Mouse (Mus musculus) intestine, embryonic 14.5 days (tissue): ENCODE results near the gene Mettl23. TPM values are rescaled to one million over a fixed set of nuclear protein-coding genes. Genes with fewer than 3 reads are reported as not detected.

Experiments used
- ATAC-seq: fragments of 200-750 bp; cut with Nextera tagmentation; replicated peaks from 2 replicates; pipeline ENCODE4 v1.8.0; 2017; ENCODE audit warnings: low read depth, moderate number of reproducible peaks, moderate TSS enrichment, moderate library complexity; ENCODE audit not compliant: low FRiP score, low TSS enrichment
- DNase-seq: peaks from one replicate; pipeline ENCODE4 v3.0.0-alpha.2; 2018; ENCODE audit warnings: low spot score
- H3K27ac ChIP-seq: fragments of 300-500 bp; sonication (generic); 2 replicates; pipeline ENCODE4 v1.5.1; 2014; ENCODE audit warnings: low read depth, mild to moderate bottlenecking, control low read depth
- H3K27me3 ChIP-seq: fragments of 300-500 bp; sonication (generic); replicated peaks from 2 replicates; pipeline ENCODE4 v1.6.1; 2014; ENCODE audit warnings: low read length, control low read depth; ENCODE audit not compliant: control insufficient read depth, insufficient read depth
- H3K36me3 ChIP-seq: fragments of 300-500 bp; sonication (generic); 2 replicates; pipeline ENCODE4 v1.6.1; 2014; ENCODE audit warnings: low read length, control low read depth; ENCODE audit not compliant: control insufficient read depth, insufficient read depth
- H3K4me1 ChIP-seq: fragments of 300-500 bp; sonication (generic); replicated peaks from 2 replicates; pipeline ENCODE4 v1.6.1; 2014; ENCODE audit warnings: low read length, control low read depth, mixed read lengths; ENCODE audit not compliant: control insufficient read depth, insufficient read depth
- H3K4me2 ChIP-seq: fragments of 300-500 bp; sonication (generic); 2 replicates; pipeline ENCODE4 v1.6.1; 2014; ENCODE audit warnings: low read length
- H3K4me3 ChIP-seq: fragments of 300-500 bp; sonication (generic); 2 replicates; pipeline ENCODE4 v1.5.1; 2014; ENCODE audit warnings: low read depth, low read length, control low read depth, mixed read lengths
- H3K9ac ChIP-seq: fragments of 300-500 bp; sonication (generic); 2 replicates; pipeline ENCODE4 v1.6.1; 2014; ENCODE audit warnings: mild to moderate bottlenecking, low read length
- H3K9me3 ChIP-seq: fragments of 300-500 bp; sonication (generic); 2 replicates; pipeline ENCODE4 v1.6.1; 2016; ENCODE audit warnings: low read length, control low read depth; ENCODE audit not compliant: control insufficient read depth
- WGBS: fragments of 180-500 bp; shearing (Covaris S2); extraction: QIAGEN DNeasy Blood & Tissue Kit; methylation state at CpG from one replicate; pipeline ENCODE4 v1.1.7; 2014; 5-methylcytosine and 5-hydroxymethylcytosine counted together
- polyA plus RNA-seq: library from polyadenylated mRNA; unstranded; fragments of >200 nt; fragmentation: Nextera tagmentation; extraction: Ambion mirVana; gene quantifications from 2 replicates; pipeline ENCODE4 v1.2.1, GENCODE M21; 2014

The Mettl23 gene
- polyA plus RNA-seq, 1 experiment from 2014 or later = 70.3 TPM

DNA sequence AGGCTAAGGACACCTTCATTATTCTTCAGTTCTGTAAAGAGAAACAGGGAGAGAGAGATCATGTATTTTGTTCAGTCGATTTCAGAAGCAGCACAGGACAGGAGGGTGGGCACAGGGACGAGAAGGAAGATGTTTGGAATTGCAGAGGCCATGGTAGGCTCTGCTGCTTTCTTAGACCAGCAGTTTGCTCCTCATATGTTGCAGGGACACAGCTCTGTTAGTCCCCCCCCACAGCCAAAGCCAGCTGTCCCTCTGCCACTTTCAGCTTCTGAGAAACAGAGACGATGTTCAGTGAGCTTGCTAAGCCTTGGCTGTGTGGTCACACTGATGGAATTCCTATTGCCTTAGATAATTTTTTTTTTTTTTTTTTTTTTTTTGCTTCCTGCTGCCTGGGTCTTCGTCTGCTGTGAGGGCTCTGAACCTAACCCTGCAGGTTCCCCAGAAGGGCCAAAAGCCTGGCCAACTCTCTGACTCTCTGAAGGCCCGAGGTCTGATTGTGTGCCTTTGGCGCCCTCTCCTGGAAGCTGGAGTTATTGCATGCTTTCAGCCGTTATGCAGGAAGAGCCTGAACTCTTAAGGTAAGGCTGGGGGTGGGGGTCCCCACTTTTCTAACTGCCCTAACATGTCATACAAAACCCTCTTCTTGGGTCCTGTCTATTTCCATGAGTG lies 35.0 kb upstream of the Mettl23 start:
- Histone ChIP-seq H3K4me1 (peaks cover 28% of the 10 kb centered on the region), H3K27me3 (no peaks in the 10 kb centered on the region), H3K9ac (no peak overlapping the region), H3K36me3 (0 out of 2 replicates have a peak, but pooled peaks cover 5% of the 10 kb centered on the region), H3K9me3 (no peaks in the 10 kb centered on the region), H3K4me3 (no peak overlapping the region), H3K4me2 (no peak overlapping the region), H3K27ac (peak overlapping the region; percentile 59)
- ATAC-seq (peak; percentile 54), DNase-seq (peak; percentile 96)
- WGBS = 18% methylated on average over 7 of the region's 7 CpGs

DNA sequence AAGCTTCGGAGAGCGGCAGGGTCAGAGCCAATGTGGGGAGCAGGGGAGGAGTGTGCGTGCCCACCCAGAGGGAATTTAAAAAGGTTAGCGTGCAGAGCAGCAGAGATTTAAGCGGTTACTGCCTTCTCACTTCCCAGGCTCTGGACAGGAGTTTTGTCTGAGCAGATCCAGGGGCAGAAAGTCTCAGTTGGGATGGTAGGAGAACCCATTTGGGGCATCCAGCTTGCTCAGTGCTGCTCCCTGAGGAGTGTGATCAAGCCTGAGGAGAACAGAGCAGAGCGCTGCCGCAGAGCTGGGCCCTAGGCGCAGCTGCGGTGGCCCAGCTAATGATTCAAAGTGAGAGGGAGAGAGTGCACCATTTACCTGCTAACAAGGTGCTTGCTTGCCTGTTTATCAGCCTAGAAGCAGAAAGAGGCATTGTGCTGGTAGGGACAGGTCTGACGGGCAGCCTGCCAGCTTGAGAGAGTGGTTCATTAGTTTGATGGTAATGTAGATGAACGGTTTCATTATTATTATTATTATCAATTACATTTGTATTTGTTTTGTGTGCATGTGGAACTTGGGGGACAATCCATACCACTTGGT lies 34.2 kb upstream of the Mettl23 start:
- Histone ChIP-seq H3K9me3 (no peaks in the 10 kb centered on the region), H3K27me3 (no peaks in the 10 kb centered on the region), H3K4me1 (peaks cover 37% of the 10 kb centered on the region), H3K4me2 (no peak overlapping the region), H3K27ac (no peak overlapping the region), H3K36me3 (0 out of 2 replicates have a peak, but pooled peaks cover 5% of the 10 kb centered on the region), H3K4me3 (no peak overlapping the region), H3K9ac (no peak overlapping the region)
- DNase-seq = no peak
- no peak for ATAC-seq
- WGBS = 85% methylated on average over 11 of the region's 11 CpGs

DNA sequence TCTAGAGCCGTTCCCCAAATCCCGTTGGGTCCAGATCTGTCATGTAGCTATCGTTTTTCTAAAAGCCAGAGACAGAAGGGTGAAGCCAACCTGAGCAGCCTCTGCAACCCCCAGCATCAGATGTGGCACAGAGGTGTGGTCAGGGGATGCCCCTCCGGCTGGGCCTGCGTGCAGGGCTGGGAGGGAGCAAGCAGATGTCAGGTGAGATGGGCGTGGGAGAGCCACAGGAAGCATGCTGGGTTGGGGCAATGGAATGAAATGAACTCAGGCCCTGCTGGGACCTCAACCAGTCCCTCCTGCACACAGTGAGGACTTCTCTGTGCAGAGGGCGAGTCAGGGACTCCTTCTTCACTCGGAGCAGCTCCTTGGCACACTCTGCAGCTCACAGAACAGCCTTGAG lies 33.6 kb upstream of the Mettl23 start:
- Histone ChIP-seq H3K4me3 (no peak overlapping the region), H3K4me1 (peaks cover 43% of the 10 kb centered on the region), H3K9me3 (no peaks in the 10 kb centered on the region), H3K27ac (no peak overlapping the region), H3K4me2 (no peak overlapping the region), H3K9ac (no peak overlapping the region), H3K27me3 (no peaks in the 10 kb centered on the region), H3K36me3 (0 out of 2 replicates have a peak, but pooled peaks cover 5% of the 10 kb centered on the region)
- DNase-seq = no peak
- 82% methylated on average over 8 of the region's 8 CpGs for WGBS
- ATAC-seq = no peak

DNA sequence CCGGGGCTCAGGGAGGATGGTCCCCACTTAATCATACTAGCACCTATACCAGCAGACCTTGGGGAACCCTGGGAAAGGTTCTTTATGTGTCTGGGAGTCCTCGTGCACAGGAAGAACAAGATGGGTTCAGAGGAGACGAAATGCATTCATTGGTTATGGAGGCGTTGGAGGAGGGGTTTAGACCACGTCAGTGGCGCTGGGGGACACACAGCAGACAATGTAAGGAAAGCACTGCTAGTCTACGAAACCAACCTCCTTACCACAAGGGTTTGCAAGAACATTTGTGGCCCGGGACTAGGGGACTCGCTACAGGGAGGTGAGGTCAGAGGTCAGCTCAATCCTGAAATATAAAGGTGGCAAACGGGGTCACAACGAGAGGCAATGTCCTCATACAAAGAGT lies 32.5 kb upstream of the Mettl23 start:
- Histone ChIP-seq H3K9me3 (no peaks in the 10 kb centered on the region), H3K27ac (no peak overlapping the region), H3K4me3 (no peak overlapping the region), H3K9ac (no peak overlapping the region), H3K27me3 (no peaks in the 10 kb centered on the region), H3K36me3 (0 out of 2 replicates have a peak, but pooled peaks cover 5% of the 10 kb centered on the region), H3K4me1 (peaks cover 52% of the 10 kb centered on the region), H3K4me2 (no peak overlapping the region)
- ATAC-seq (no peak), DNase-seq (no peak)
- 77% methylated on average over 11 of the region's 11 CpGs for WGBS

DNA sequence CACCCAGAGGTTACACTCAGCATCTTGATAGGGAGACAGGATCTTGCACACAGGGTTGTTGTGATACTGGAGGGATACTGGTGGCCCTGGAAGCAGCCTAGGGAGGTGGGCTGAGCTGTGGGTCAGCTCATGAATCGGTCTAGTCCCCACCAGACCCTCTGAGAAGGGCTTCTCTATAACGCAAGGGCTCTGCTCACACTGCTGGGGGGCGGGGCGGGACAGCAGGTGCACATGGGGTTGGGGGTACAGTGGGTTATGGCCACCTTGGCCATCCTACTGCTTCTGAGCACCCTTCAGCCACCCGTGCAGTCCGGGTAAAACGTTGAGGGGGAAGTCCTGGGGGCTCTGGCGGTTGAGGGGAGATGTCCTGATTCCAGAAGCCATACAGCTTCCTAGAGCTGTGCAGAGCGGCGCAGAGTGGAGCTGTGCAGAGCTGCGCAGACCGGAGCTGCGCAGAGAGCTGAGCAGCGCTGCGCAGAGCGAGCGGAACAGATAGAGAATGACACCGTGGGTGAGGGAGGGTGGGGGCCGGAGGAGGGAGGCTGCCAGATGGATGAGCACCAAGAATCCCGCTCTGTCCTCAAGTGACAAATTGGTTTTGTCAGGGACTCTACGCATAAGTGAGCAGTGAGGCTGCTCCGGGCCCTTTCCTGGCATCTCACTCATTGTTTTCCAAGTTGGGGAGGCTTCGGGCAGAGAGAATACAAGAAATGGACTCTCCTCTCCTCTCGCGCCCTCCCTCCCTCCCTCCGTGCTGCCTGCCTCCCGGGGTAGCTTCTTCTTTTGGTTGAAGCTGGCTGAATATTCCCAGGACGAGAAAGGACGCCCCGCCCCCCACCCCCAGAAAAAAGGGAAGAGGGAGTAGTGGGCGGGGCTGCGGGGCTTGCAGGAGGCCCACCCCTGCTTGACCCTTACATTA lies 31.8 kb upstream of the Mettl23 start:
- peak overlapping the region; percentile 61 for H3K4me2 ChIP-seq
- H3K27ac ChIP-seq = peak overlapping the region; percentile 75
- 0 out of 2 replicates have a peak, but pooled peaks cover 5% of the 10 kb centered on the region for H3K36me3 ChIP-seq
- ATAC-seq = peak; percentile 82
- peaks cover 53% of the 10 kb centered on the region for H3K4me1 ChIP-seq
- peak overlapping the region; percentile 27 for H3K4me3 ChIP-seq
- H3K9me3 ChIP-seq = no peaks in the 10 kb centered on the region
- peak; percentile 86 for DNase-seq
- 7% methylated on average over 30 of the region's 32 CpGs for WGBS
- 0 out of 2 replicates have a peak overlapping the region, but pooled peaks have one; percentile 20 for H3K9ac ChIP-seq
- H3K27me3 ChIP-seq = no peaks in the 10 kb centered on the region

DNA sequence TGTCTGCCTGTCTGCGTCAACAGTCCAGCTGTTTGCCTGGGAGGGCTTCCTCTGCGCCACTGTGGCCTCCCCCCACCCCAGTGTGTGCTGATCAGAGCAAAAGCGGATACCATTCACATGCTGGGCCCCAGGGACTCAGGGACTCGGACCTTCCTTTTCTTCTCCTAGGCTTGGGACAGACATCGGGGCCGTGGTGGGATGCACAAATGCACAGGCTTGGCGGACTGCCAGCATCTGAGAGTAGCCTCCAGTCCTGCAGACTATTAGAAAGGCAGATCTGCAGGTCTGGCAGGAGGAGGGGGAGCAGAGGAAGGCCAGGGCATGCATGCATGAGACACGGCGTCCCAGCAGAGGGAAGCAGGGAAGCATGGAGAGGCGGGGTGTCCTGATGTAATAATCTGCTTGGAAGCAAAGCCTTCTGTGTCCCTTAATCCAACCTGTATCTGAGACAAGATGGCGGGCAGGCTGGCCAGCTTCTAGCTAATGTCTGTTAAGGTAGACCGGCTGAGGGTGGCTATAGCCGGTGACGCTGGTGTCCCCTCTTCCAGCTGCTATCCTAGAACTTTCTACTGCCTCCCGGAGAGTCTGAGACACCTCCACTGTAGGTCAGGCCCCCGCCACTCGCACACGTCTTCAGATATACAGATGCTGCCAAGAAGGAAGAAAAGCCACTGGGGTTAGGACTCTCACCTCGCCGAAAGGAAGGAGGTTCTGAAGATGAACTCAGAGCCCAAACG lies 30.1 kb upstream of the Mettl23 start:
- Histone ChIP-seq H3K4me2 (no peak overlapping the region), H3K36me3 (0 out of 2 replicates have a peak, but pooled peaks cover 5% of the 10 kb centered on the region), H3K4me3 (no peak overlapping the region), H3K27ac (peak overlapping the region; percentile 89), H3K9ac (no peak overlapping the region), H3K27me3 (no peaks in the 10 kb centered on the region), H3K4me1 (peaks cover 48% of the 10 kb centered on the region), H3K9me3 (no peaks in the 10 kb centered on the region)
- peak; percentile 78 for DNase-seq
- ATAC-seq = 0 out of 2 replicates have a peak, but pooled peaks have one; percentile 7
- 44% methylated on average over 21 of the region's 21 CpGs for WGBS

DNA sequence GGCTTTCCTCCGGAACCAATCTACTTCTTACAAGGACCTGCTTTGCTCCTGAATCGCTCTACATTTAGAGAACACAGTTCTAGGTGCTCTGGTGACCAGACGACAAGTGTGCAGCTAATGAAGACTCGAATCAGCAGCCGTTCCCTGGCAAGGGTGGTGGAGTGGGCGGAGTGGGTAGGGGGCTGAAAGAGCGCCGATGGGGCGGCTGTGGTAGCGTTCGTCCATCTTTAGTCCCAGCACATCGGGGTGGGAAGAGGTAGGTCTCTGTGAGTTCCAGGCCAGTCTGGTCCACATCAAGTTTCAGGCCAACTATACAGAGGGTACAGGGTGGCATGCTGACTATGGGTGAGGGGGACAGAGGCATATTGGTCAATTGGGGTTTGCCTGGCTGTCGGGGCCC lies 29.5 kb upstream of the Mettl23 start:
- no peak for DNase-seq
- 0 out of 2 replicates have a peak, but pooled peaks cover 5% of the 10 kb centered on the region for H3K36me3 ChIP-seq
- peak overlapping the region; percentile 89 for H3K27ac ChIP-seq
- H3K9me3 ChIP-seq = no peaks in the 10 kb centered on the region
- no peak overlapping the region for H3K4me3 ChIP-seq
- H3K4me1 ChIP-seq = peaks cover 47% of the 10 kb centered on the region
- 0 out of 2 replicates have a peak overlapping the region, but pooled peaks have one; percentile 6 for H3K4me2 ChIP-seq
- no peak for ATAC-seq
- no peaks in the 10 kb centered on the region for H3K27me3 ChIP-seq
- WGBS = 81% methylated on average over 13 of the region's 13 CpGs
- H3K9ac ChIP-seq = no peak overlapping the region
